Mouse (Mus musculus) cerebellum, postnatal 36 days (tissue): Measurements from ENCODE around the gene Hnrnpdl.

Source experiments
- DNase-seq, 2 experiments: peaks; one replicate each; pipeline ENCODE4 v3.0.0; 2021 to 2022; ENCODE audit warnings: mixed read lengths in 2 of 2

Hnrnpdl gene

DNA sequence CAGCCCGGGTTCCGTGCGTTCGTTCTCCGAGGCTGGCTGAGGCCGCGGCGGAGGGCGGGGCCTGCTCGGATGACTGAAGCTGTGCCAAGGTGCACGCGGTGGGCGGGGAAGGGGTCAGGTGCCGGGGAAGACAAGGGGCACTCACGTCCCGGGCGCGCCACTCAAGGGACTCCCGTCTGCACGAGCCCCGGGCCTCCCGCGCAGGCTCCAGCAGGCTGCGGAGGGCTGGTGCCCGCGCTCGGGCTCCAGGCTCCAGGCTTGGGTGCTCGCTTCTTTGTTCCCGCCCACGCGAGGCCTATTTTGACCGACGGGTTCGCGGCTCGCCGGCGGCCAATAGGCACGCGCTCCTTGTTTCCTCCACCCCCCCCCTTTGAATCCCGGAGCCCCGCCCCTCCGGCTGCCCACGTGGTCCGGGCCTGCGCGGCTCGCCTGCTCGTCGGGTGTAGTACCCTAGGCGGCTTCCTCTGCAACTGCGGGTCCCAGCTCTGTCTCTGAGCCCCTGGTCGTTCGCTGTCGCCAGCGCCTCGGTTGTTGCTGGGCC is at the start of gene Hnrnpdl, which contains the start of gene Enoph1:
Gene Hnrnpdl, minus strand, starts transcription at position 63 of the 541 bp plus-strand sequence.
Gene Enoph1, plus strand, starts transcription at position 384 of the 541 bp plus-strand sequence.
- DNase-seq = peak; percentile 92

DNA sequence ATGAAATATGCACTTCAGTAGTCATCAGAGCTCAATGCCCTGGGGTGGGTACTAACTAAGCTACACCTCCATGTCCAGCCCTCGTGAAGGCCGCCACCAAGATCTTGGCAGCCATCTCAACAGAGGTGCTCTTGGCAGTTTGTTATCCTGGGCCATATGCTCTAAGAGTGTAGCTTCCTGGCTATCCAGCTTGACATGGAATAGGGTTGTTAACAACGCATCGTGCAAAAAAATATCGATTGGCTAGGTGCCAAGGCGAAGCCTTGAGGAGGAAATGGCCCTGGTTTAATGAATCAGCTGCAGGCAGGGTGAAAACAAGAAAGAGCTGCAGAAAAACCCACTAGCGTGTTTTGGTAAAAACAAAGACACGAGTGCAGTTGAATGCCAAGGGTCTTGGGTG is 45.6 kb upstream of the Hnrnpdl start:
- DNase-seq = peak; percentile 15 to 18

DNA sequence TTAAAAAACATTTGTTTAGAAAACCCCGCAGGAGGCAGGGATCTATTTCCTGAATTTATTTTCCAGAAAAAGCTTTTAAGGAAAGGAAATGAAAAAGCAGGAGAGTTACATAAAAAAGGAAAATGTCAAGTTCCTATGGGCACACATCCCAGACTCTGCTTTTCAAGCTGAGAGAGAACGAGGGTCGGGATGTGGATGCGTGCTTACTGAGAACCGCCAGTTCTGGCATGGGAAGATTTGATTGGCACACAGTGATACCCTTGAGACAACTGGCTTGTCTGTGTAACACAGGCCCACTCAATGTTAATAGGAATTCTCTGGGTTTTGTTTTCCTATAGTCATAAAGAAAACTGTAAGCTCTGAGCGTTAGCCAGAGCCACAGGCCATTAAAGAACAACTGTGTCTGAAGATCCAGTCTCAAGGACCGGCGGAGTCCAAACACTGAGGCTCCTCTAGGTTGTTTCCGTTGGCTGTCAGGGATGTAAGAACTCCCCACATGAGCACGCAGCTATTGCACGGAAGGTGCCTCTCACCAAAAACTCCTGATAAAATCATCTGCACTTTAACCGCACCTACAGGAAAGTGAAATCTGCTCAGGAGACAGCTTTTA is 44.6 kb upstream of the Hnrnpdl start:
- no peak for DNase-seq

DNA sequence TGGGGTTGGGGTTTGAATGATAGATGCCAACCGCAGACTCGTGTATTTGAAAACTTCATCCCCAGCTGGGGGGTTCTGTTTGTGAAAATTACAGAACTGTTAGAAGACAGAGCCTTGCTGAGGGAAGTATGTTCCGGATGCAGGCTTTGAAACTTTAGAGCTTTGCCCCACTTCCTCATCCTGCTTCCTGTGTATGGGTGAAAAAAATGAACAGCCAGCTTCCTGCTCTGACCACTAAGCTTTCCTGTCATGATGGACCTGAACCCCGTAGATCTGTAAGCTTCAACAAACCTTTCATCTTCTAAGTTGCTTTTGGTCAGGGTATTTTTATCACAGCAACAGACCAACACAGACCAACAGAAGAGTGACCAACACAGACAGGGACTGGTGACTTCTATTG is 42.5 kb upstream of the Hnrnpdl start:
- DNase-seq = no peak

DNA sequence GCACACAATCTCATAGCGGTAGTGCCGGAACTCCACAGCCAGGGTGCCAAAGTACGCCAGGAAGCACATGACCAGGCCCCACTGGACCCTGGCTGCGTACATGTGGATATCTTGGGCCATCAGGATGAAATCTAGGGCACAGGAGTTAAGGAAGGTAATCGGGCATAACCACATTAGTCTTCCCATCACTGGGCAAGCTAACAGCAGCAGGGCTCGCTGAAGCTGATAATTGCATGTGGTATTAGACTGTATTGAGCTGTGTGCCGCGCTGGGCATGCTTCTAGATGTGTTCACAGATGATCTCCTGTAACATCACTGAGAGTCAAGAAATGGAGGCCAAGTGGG is 40.4 kb upstream of the Hnrnpdl start:
- no peak for DNase-seq

DNA sequence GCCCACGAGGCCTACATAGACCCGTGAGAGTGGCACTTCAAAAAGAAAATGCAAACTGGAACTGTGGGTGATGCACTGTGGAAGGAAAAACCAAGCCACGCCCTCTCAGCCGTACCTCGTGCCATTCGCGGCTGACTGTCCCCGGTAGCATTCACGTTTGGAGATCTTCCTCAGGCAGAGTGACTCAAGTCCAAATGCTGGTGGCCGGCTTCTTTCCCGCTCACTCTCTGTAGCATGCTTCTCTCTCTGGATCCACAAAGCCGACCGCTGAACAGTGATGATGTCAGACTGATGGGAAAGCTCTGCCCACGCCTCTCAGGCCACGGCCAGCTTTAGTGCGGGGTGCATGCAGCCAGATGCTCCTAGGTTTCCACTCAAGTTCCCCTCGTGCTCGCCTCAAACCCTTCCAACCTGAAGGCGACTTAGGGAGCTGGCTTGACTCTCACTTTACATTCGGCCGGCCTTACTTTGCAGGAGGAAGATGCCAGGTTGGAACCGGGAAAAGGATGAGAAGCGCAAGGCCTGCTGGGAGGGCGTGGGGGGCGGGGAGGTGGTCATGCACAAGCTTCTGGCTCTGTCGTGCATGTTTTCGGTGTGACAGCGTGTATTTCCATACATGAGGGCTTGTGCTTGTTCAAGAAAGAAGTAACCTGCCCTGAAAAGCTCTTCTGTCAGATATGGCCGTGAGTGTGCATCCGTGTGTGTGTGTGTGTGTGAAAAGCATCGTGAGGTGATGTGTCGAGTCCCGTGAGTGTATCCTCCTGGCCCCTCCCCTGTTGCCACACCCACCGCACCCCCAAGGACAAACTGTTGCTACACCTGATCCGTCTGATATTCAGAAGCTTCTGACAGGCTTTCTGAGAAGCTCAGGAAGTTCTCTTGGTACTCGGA is 39.8 kb upstream of the Hnrnpdl start:
- peak; percentile 24 to 29 for DNase-seq

DNA sequence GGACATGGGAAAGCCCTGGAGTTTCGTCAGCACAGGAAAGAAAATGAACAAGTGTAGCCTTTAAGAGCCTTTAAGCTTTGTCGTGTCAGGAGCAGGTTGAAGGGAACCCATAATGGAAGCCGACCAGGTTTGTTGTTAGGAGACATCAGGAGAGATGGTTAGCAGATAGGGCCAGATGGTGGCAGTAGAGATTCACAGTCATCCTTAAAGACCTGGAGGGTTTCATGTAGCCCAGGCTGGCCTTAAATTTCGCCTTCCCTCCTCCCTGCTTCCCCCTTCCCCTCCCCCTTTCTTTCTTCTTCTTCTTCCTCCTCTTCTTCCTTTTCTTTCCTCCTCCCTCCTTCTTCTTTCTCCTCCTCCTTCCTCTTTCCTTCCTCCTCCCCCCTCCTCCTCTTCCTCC is 35.1 kb upstream of the Hnrnpdl start:
- DNase-seq = peak; percentile 31 to 53

DNA sequence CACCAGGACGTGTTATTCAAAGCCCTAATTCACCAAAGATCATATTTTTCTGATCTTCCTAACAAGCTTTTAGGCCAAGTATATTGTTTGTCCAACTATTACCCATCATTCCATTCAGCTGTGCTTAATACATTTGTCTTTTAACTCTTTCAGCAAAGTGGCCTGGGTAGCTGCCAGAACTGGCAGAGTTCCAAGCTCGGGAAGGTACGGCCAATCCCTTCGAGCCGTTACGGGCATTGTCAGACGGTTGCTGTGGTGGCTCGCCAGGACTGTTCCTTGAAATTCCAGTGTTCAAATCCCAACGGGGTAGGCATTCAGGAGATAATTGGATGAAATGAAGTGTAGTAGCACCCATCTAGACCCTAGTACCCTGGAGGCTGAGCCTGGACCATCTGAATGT is 33.1 kb upstream of the Hnrnpdl start:
- no peak for DNase-seq

DNA sequence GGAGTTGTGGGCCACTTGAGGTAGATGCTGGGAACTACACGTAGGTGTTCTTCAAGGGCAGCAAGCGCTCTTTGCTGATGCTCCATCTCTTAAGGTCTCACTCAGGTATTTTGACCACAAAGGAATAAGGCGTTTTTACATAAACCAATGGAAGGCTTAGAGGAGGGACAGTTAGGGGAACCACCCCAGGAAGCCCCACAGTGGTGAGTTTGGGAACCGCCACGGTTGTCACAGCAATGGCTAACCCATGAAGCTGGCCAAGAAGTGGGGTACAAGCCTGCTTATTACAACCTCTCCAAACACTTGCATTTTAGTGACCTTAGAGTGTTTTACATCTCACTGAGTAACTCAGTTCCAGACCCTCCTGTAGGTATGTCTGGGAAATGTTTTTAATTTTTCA is 32.1 kb upstream of the Hnrnpdl start:
- DNase-seq = no peak

DNA sequence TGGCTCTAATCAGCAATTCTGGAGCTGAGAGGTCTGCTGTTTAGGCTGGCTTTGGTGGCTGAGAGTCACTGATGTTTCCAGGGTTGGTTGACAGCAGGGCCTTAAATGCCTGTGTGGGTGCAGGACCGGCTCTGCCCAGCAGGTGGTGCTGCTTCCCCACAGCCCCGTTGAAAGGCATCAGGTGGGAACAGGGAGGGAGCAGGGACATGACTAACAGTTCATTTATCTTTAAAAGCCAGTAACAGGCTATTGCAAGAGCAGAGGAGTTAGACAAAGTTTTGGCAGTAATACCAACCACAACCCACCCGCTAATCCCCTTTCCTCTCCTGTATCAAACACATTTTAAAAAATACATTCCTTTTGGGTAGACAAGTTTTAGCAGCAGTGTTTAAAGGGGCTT is 30.8 kb upstream of the Hnrnpdl start:
- peak; percentile 85 to 90 for DNase-seq

DNA sequence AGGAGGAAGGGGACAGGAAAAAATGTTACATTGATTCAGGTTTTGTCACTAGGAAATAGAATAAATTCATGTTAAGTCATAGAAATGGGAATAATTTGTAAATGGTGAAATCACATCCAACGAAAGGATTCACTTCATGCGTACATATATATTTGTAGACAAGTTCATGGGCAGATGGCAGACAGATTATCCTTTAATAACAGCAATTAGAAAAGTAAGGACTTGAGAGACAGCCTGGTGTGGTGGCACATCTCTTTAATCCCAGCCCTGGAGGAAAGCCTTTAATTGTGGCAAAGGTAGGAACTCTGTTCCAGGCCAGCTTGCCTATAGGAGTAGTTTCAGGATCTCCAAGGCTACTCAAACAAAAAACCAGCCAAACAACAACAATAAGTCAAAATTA is 30.1 kb upstream of the Hnrnpdl start:
- DNase-seq = no peak

DNA sequence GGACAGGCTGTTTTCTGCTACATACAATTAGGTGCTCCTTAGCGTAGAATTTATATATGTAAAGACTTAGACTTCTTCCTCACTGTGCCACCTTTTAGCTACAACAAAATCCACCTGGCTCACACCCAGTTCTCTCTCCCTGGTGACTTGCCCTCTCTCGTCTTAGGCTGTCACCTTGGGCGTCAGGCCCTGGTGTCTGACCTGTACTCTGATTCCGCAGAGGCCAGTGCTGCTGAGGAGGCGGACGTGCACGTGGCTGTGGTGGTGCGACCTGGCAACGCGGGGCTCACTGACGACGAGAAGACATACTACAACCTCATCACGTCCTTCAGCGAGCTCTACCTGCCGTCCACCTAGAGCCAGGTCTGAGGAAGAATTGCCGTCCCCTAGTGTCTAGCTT is 28.1 kb upstream of the Hnrnpdl start:
- DNase-seq = no peak

DNA sequence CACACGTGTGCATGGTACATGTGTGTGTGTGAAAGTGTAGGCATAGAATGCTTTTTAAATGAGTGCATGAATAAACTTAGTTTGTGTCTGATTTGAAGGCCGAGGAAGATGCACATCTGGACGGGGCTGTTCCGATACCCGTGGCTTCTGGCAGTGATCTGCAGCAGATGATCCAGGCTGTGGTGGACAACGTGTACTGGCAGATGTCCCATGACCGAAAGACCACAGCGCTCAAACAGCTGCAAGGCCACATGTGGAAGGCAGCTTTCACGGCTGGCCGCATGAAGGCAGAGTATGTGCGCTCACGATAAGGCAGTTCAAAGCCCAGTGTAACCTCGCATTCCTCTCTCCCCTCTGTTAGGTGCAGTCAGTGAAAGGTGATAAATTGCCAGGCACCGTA is 21.4 kb upstream of the Hnrnpdl start:
- no peak for DNase-seq

DNA sequence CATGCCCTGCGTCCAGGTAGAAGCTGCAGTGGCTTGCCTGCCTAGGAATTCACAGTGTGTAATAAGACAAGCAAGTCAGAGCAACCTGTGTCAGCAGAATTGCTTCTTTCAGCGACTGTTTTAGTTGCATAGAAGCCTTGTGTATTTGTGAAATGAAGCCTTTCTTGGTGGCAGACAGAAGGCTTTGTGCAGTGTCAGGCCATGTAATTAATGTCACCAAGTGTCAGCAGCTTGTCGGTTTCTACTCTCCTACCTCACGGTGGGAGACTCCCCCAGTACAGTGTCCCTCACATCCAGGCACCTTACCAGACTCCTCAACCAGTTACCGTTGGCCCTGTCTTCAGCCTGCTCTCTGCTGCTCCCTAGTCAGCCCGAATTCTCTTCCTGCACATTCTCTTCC is 19.9 kb upstream of the Hnrnpdl start:
- no peak for DNase-seq

DNA sequence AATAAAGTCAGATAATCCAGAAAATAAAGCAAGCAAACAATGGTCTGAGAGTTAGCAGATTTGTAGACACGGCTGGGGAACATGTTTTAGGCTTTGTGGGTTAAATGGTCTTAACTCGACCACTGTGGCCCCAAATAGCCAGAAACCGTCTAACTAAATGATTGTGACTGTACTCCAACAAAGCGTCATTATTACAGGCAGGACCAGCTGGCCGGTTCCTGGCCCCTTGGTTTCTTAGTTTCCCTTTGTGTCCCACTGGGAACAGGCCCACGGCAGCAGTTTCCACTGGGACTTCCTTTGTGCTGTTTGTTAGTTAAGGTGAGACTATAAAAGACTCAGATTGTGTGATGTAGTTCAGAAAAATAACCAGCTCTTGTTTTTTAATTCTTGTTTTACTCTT is 19.3 kb upstream of the Hnrnpdl start:
- no peak for DNase-seq

DNA sequence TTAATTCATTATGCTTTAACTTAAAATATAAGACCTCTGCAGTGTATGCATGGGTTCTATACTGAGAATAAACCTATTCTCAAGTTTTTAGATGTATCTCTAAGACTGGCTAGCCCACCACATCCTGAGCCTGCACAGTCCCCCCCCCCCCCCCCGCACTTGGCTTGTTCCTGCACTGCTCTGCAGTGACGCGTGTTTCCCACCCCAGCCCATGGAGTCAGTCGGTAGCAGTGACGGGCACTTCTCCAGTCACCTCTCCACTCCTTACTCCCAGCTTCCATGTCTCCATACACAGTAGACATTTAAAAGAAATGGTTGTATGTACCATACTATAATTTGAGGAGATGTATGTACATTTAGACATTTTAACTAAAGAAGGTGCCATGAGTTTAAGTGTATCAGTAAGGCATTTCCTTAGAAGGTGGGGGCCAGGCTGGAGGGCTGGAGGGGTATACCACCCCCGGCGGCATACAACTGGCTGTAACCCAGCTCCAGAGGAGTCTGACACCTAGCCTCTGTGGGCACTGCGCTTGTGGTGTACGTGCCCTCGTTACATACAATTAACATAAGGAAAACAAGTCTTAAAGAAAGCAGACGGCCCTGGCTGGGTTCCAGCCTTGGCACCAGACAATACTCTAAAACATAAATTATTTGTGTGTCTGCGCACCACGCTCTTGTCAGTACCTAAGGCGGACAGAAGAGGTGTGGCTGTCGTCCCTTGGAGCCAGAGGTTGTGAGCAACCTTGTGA is 18.2 kb upstream of the Hnrnpdl start:
- no peak for DNase-seq

DNA sequence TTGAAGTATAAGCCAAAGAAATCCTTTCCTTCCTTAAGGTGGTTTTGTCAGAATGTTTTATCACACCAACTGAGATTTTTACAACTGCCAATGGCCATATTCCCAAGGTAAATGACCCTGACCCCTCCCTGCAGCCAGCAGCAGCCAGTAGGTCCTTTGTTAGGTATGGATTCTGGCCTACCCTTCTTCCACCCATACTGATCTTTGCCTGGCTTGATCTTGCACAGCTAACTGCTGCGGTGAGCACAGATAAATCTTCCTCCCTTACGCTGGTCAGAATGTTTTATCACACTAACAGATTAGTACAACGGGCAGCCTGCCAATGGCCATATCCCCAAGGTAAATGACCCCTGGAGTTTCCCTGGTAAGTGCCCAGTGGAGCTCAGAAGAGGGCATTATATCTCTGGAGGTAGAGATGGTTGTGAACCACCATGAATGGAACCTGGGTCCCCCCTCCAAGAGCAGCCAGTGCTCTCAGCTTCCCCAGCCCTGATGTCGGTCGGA is 16.5 kb upstream of the Hnrnpdl start:
- no peak for DNase-seq

DNA sequence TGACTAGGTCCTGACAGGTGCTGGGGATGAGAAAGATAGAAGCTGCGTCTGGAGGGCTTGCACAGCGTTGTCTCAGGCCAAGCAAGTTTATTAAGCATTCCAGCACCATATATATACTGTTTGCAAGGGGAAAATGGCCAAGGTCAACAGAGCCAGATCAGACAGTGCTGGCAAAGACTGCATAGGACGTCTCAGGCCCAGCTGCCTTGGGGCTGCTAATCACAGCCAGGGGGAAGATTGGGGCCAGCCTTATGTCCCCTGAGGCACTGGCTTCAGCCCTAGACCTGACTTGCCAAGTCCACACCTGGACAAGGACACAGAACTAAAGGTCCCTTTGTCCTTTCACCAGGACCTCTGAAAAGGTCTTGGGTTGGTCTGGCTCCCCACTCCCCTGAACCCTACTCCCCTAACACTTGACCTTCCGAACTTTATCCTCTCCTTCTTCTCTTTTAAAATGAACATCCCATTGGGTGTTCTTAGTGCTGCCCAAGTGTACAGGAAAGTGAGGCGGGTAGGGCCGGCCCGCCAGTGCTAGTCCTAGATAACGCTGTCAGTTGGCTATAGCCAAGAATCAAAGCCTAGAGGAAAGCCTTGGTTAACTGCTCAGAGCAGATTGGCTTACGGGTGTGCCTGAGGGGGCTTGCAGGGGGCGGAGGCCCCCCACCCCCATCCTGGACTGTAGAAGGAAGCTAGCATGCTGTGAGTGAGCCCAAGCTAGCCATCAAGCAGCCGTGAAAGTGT is 15.5 kb upstream of the Hnrnpdl start:
- DNase-seq = no peak

DNA sequence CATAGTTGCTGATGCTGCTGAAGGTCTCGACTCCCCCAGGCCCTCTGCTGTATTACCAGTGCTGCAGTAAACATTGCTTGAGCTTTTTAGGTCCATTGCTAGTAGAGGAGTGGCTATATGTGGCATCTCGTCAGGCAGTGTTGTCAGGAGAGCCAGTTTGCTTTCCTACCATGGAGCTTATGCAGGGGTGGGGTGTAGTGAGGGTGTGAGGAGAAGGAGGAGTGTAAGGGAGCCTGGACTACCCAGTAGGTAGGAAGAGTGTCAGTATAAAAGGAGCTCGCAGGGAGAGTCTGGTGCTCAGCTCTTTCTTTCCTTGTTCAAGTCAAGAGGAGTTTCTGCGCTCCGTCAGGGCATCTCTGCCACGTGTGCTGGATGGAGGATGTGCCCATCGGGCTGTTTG is 13.3 kb upstream of the Hnrnpdl start:
- no peak for DNase-seq

DNA sequence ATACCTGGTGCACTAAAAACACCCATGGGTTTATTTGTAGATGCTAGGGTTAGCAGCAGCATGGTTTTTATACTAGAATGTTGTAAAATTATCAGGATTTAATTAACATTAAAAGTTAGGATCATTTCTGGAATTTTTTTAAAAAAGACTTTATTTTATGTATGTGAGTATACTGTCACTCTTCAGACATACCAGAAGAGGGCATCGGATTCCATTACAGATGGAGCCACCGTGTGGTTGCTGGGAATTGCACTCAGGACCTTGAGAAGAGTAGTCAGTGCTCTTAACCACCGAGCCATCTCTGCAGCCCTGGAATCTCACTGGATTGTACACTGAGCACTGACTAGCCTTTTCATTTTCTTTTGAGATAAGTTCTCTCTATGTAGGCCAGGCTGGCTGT is 10.4 kb upstream of the Hnrnpdl start:
- no peak for DNase-seq

DNA sequence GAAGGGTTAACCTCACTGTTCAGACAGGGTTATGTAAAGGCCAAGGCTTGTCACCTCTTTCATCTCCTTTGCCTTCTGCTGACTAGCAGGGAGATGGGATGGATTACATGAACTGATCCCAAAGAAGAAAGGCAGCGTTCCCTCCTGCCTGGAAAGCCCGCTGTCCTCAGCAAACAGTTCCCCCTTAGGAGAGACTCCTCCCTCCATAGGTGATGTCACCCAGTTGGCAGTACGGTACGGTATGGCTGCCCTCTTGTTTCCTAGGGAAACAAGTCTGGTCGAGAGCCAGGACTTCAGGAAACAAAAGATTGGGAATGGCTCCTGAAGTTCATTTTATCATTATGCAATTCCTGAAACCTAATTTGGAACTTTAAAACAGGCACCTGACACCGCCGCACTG is 8.4 kb upstream of the Hnrnpdl start:
- DNase-seq = no peak

DNA sequence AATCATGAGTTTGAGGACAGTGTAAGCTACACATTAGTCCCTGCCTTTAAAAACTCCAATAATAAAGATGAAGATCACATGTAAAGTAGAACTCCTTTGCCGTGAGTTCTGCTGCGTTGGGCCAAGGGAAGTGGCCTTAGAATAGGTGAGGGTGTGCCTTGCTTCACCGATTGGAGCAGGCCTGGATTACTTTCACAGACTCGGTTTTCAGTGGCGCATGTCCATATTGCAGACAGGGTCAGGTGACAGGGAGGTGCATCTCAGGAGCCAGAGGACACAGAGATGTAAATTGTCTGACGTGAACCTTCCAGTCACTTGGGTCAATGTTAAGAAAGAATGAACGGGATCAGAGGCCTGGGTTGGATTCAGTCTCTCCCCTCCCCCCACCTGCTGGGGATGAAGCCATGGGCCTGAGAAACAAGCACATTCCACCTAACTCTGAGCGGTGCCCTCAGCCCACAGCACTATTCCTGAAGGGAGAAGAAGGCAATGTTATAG is 7.7 kb upstream of the Hnrnpdl start:
- no peak for DNase-seq
